Mouse (Mus musculus): ENCODE data around the gene Gm21775.
"Not testable (repeated sequence)": the region's sequence is repeated elsewhere in the genome, so short reads cannot be mapped to it uniquely, and the experiment has no call there.

The Gm21775 gene

DNA sequence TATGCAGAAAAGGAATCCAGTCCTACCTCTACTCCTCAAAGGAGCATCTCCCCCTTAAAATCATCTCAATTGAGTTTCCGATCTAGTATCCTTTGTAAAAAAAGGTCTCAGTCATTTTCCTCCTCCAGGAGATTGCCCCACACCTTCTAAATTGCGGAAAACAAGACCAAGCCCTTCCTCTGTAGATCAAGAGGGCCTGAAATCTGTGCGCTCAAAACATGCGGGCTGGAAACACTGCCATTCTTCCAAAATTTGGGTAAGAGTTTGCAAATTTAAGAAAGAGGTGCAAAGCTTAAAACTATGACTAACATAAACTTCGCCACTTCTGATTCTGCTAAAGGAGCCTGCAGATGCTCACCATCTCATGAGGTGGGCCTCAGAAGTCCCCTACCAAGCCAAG is at the start of gene Gm21775:
Gm21775 (plus strand) TSS at position 301 of the 400 bp plus-strand sequence.
- not testable (repeated sequence) for DNase-seq

DNA sequence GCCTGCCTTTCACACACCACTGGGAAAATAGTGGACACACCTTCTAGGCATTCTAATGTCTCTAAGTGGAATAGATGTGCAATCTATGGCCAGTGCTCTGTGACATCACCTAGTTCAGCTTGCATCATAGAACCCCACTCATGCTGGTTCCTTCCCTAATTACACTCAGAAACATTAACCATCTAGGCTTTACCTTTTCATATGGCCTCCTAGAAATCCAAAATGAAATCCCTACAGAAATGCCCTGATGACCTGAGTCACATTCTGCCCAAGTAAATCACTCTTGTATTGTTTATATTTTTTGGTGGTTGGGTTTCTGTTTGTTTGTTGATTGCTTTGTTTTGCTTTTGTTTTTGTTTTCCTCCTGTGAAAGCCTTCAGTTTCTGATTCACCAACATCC is 17.3 kb upstream of the Gm21775 start, which contains the start of gene Gm20737:
Gm20737 (minus strand) TSS at position 101 of the 400 bp plus-strand sequence.
- not testable (repeated sequence) for DNase-seq

Measured in thymus, adult 18-20 months (tissue).